Mouse (Mus musculus) hindbrain, postnatal 0 days (tissue): ENCODE measurements at regions not wholly inside any gene's neighbourhood (a gene's known extent, or its start where the extent isn't known, plus 50 kb on each side); places are given as distances from the start of the nearest gene placed in this dataset.

ENCODE experiments used
- ATAC-seq: fragments of 200-750 bp; cut with Nextera tagmentation; 2 replicates; pipeline ENCODE4 v1.8.0; 2017; ENCODE audit warnings: mild to moderate bottlenecking, moderate TSS enrichment, moderate library complexity
- DNase-seq: peaks from one replicate; pipeline ENCODE4 v3.0.0-alpha.2; 2015; ENCODE audit warnings: low spot score
- H3K27ac ChIP-seq: fragments of 300-500 bp; sonication (generic); 2 replicates; pipeline ENCODE4 v1.5.1; 2014; ENCODE audit warnings: mild to moderate bottlenecking
- H3K27me3 ChIP-seq: fragments of 300-500 bp; sonication (generic); 2 replicates; pipeline ENCODE4 v1.6.1; 2014; ENCODE audit warnings: low read length, mixed read lengths; ENCODE audit not compliant: insufficient read depth
- H3K36me3 ChIP-seq: fragments of 300-500 bp; sonication (generic); 2 replicates; pipeline ENCODE4 v1.6.1; 2014; ENCODE audit warnings: low read length, mixed read lengths; ENCODE audit not compliant: insufficient read depth
- H3K4me1 ChIP-seq: fragments of 300-500 bp; sonication (generic); 2 replicates; pipeline ENCODE4 v1.6.1; 2014; ENCODE audit warnings: antibody characterized with exemption, low read length, mixed read lengths; ENCODE audit not compliant: insufficient read depth
- H3K4me2 ChIP-seq: fragments of 300-500 bp; sonication (generic); 2 replicates; pipeline ENCODE4 v1.6.1; 2014; ENCODE audit warnings: low read depth, mild to moderate bottlenecking, low read length, moderate library complexity, mixed read lengths
- H3K4me3 ChIP-seq: fragments of 300-500 bp; sonication (generic); 2 replicates; pipeline ENCODE4 v1.5.1; 2014; ENCODE audit warnings: low read length
- H3K9ac ChIP-seq: fragments of 300-500 bp; sonication (generic); replicated peaks from 2 replicates; pipeline ENCODE4 v1.6.1; 2014; ENCODE audit warnings: mild to moderate bottlenecking, low read length, moderate library complexity, mixed read lengths
- H3K9me3 ChIP-seq: fragments of 300-500 bp; sonication (generic); 2 replicates; pipeline ENCODE4 v1.6.1; 2016; ENCODE audit warnings: low read length, mixed read lengths
- CTCF ChIP-seq: IDR thresholded peaks from 2 replicates; pipeline ENCODE4 v1.5.1; 2016; ENCODE audit warnings: antibody characterized with exemption, control low read depth, low read depth
- WGBS: fragments of 180-500 bp; shearing (Covaris S2); extraction: QIAGEN DNeasy Blood & Tissue Kit; methylation state at CpG from one replicate; pipeline ENCODE4 v1.1.7; 2014; 5-methylcytosine and 5-hydroxymethylcytosine counted together

DNA sequence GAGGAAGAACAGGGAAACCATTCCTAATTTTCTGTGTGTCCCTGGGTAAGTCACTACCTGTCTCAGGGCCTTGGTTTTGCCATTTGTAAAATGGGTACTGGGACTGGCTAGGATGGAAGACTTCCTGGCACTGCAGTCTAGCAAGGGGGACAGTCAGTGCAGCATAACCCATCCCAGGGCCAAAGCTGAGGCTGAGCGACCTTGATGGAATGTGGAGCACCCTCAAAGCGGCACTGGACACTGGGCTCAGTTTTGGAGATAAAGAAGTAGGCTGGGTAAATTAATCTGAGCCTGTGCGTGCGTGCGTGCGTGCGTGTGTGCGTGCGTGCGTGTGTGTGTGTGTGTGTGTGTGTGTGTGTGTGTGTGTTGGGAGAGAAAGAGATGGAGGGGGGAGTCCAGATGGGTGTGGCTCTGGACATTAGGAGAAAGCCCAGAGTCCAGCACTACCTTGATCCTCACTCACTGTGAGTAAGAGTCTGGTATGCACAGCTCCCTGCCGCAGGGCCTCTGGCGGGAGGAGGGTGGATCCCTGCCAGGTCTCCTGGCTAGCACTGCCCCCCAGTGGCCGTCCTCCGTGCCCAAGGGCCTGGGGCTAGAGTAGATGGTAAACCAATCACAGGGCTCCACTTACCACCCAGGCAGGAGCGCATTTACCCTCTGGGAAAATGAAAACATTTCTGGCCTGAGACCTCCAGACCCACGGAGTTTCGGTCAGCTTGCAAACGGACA is 320.3 kb upstream of the Dio3 start:
- WGBS = 49% methylated on average over 17 of the region's 18 CpGs
- H3K27ac ChIP-seq = no peak overlapping the region
- no peak overlapping the region for H3K4me3 ChIP-seq
- no peak overlapping the region for H3K9ac ChIP-seq
- TF ChIP-seq CTCF = peak; percentile 75
- no peaks in the 10 kb centered on the region for H3K4me1 ChIP-seq
- H3K27me3 ChIP-seq = no peaks in the 10 kb centered on the region
- no peak for ATAC-seq
- no peaks in the 10 kb centered on the region for H3K9me3 ChIP-seq
- no peak overlapping the region for H3K4me2 ChIP-seq
- peak; percentile 77 for DNase-seq
- H3K36me3 ChIP-seq = no peaks in the 10 kb centered on the region

DNA sequence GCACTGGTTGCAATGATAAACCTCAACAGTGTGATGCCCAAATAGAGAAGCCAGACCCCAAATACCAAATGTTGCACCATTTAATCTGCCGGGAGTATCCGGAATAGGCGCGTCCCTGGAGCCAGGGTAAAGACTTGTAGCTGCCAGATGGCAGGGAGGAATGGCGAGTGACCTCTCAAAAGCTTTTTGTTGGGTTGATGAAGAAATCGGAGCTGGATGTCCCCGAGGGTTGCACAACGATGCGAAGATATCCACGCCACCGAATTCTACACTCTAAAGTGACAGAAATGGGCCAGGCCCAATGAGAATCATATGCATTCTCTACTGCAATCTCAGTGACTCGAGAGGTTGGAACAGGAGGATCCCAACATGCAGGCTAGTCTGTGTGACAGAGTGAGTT is 312.1 kb upstream of the Dio3 start:
- no peak overlapping the region for H3K4me2 ChIP-seq
- H3K4me3 ChIP-seq = no peak overlapping the region
- no peak overlapping the region for H3K27ac ChIP-seq
- DNase-seq (no peak), ATAC-seq (no peak)
- H3K36me3 ChIP-seq = no peaks in the 10 kb centered on the region
- no peaks in the 10 kb centered on the region for H3K27me3 ChIP-seq
- 77% methylated on average over 12 of the region's 12 CpGs for WGBS
- no peak for TF ChIP-seq CTCF
- no peaks in the 10 kb centered on the region for H3K4me1 ChIP-seq
- no peak overlapping the region for H3K9ac ChIP-seq
- no peaks in the 10 kb centered on the region for H3K9me3 ChIP-seq

DNA sequence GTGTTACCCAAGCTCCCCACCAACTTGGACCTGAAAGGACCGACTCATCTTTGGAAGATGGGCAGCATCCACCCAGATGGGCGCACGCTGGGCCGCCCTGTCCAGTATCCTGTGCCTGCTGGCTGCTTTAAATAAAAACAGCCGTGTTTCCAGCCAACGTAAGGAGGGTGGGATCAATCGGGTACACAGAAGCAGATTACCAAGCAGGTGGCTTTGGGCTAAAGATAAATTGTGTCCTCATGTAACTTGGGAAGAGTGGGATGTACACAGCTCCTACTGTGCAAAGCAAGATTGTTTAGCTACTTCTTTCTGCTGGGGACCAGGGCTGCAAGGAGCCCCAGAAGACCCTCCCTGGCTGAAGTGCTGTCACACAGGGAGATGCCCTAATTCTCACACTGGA is 310.6 kb upstream of the Dio3 start:
- Histone ChIP-seq H3K4me1 (no peaks in the 10 kb centered on the region), H3K4me3 (no peak overlapping the region), H3K9me3 (no peaks in the 10 kb centered on the region), H3K36me3 (no peaks in the 10 kb centered on the region), H3K27ac (no peak overlapping the region), H3K4me2 (no peak overlapping the region), H3K9ac (no peak overlapping the region), H3K27me3 (no peaks in the 10 kb centered on the region)
- no peak for TF ChIP-seq CTCF
- 78% methylated on average over 7 of the region's 7 CpGs for WGBS
- ATAC-seq (no peak), DNase-seq (no peak)

DNA sequence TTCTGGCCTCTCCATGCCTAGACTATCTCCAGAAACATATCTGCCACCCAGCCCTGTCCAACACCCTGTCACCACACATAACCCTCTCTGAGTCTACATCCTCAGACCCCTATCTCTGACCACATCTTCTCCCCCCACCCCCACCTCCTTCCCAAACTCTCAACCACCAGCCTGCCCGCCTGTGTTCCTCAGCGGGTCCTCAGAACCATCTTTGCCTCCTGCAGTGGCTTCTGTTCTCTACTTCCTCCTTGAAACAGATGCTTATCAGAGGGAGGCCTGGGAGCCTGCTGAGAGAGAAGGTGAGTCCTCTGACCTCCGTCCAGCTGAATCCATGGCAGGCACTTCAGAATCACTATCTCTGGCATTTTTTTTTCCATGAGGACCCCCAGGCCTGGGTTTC is 307.4 kb upstream of the Dio3 start:
- Histone ChIP-seq H3K27ac (no peak overlapping the region), H3K4me3 (no peak overlapping the region), H3K27me3 (no peaks in the 10 kb centered on the region), H3K9me3 (no peaks in the 10 kb centered on the region), H3K4me1 (no peaks in the 10 kb centered on the region), H3K4me2 (no peak overlapping the region), H3K9ac (no peak overlapping the region), H3K36me3 (no peaks in the 10 kb centered on the region)
- DNase-seq = no peak
- no peak for TF ChIP-seq CTCF
- WGBS = 64% methylated on average over 3 of the region's 3 CpGs
- no peak for ATAC-seq

DNA sequence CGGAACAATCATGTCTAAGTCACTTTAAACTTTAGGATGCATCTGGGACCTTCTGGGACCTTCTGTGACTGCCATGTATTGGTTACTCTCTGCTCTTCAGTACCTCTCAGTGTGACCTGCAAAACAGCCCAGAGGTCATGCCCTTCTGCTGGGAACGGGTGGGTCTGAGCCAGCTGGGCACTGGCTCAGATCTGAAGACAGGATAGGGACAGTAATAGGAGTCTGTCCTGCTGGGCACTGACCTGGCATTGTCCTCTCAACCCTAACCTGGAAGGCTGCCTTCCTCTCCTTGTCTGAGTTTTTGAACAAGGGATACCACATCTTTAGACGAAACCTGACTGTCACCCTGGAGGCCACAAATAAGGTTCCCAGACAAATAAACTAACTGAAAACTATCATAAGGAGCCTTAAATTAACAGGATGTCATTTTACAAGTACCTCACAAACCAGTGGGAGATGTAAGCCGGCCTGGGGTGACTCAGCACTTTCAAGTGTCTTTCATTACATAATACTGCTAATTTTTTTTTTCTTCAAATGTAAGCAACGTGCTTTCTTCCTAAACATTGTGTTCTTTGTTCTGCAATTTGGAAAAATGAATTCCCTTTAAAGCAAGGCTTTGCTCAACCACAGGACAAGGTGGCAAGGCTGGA is 306.4 kb upstream of the Dio3 start:
- TF ChIP-seq CTCF = no peak
- H3K36me3 ChIP-seq = no peaks in the 10 kb centered on the region
- H3K27me3 ChIP-seq = no peaks in the 10 kb centered on the region
- H3K27ac ChIP-seq = no peak overlapping the region
- 68% methylated on average over 5 of the region's 5 CpGs for WGBS
- H3K9me3 ChIP-seq = no peaks in the 10 kb centered on the region
- no peak overlapping the region for H3K4me3 ChIP-seq
- H3K9ac ChIP-seq = no peak overlapping the region
- DNase-seq (no peak), ATAC-seq (no peak)
- H3K4me1 ChIP-seq = no peaks in the 10 kb centered on the region
- no peak overlapping the region for H3K4me2 ChIP-seq

DNA sequence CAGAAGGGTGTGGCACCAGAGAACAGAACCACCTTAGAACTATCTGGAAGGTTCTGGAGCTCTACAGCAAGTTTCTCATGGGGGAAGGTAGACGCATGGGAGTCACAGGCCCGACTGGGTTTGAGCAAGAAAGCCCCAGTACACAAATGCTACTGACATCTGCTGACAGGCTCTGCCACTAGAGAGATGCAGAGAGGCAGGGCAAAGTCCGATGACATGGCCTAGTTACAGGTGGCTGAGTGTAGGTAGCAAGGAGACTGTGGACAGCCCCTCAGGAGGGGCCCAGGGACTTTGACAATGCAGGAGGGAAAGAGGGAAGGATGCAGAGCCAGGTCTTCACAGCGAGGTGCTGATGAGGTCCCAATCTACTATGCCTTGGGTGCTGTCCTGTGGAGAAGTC is 305.3 kb upstream of the Dio3 start:
- WGBS = 75% methylated on average over 4 of the region's 4 CpGs
- DNase-seq (no peak), ATAC-seq (no peak)
- H3K4me2 ChIP-seq = no peak overlapping the region
- no peak overlapping the region for H3K4me3 ChIP-seq
- no peak for TF ChIP-seq CTCF
- no peaks in the 10 kb centered on the region for H3K4me1 ChIP-seq
- no peaks in the 10 kb centered on the region for H3K9me3 ChIP-seq
- no peak overlapping the region for H3K9ac ChIP-seq
- H3K27me3 ChIP-seq = no peaks in the 10 kb centered on the region
- no peak overlapping the region for H3K27ac ChIP-seq
- H3K36me3 ChIP-seq = no peaks in the 10 kb centered on the region

DNA sequence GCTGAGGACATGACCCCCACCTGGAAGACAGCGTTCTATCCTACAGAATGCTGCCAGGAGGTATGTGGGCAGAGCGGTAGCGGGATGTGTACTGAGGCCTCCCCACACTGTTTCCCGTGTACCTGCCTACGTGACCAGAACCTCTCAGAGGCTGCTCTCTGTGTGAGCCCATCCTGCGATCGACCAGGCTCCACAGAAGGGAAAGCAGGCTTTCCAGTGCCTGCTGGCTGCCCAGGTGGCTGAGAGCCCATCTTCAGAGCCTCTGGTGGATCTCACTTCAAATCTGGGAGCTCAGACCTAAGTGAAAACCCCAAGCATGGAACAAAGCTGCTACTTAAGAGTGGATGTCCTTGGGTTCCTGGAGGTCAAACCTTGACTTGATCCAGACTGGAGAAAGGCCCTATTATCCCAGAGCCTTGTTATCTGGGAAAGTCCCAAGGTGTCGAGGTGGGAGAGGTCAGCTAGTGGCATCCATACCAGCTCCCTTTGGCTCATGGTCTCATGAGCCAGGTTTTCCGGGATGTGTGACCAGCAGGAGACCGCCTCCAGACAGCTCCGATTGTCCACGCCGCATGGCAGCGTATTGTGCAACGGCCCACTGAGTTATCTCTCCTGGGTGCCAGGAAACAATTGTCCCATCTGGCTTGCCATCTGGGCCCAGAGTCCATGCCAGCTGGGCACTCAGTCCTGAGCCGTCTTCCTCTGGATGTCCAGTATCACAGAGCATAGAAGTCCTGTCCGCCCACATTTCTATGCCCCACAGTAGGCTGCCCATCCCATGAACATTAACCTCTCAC is 303.5 kb upstream of the Dio3 start:
- TF ChIP-seq CTCF = no peak
- ATAC-seq = peak; percentile 67
- 49% methylated on average over 17 of the region's 17 CpGs for WGBS

More for the DNA sequence above, 303.5 kb upstream of the Dio3 start:
- no peaks in the 10 kb centered on the region for H3K4me1 ChIP-seq
- H3K9me3 ChIP-seq = no peaks in the 10 kb centered on the region
- no peaks in the 10 kb centered on the region for H3K36me3 ChIP-seq
- no peak overlapping the region for H3K27ac ChIP-seq
- H3K4me2 ChIP-seq = no peak overlapping the region
- no peak overlapping the region for H3K4me3 ChIP-seq
- H3K27me3 ChIP-seq = no peaks in the 10 kb centered on the region
- peak; percentile 61 for DNase-seq
- no peak overlapping the region for H3K9ac ChIP-seq
